Mouse (Mus musculus): Measurements from ENCODE around the gene Flrt1.
A peak's percentile ranks its signal among the peaks of the same experiment; 100 is the strongest.
"Not testable (repeated sequence)": the region's sequence is repeated elsewhere in the genome, so short reads cannot be mapped to it uniquely, and the experiment has no call there.

The Flrt1 gene

DNA sequence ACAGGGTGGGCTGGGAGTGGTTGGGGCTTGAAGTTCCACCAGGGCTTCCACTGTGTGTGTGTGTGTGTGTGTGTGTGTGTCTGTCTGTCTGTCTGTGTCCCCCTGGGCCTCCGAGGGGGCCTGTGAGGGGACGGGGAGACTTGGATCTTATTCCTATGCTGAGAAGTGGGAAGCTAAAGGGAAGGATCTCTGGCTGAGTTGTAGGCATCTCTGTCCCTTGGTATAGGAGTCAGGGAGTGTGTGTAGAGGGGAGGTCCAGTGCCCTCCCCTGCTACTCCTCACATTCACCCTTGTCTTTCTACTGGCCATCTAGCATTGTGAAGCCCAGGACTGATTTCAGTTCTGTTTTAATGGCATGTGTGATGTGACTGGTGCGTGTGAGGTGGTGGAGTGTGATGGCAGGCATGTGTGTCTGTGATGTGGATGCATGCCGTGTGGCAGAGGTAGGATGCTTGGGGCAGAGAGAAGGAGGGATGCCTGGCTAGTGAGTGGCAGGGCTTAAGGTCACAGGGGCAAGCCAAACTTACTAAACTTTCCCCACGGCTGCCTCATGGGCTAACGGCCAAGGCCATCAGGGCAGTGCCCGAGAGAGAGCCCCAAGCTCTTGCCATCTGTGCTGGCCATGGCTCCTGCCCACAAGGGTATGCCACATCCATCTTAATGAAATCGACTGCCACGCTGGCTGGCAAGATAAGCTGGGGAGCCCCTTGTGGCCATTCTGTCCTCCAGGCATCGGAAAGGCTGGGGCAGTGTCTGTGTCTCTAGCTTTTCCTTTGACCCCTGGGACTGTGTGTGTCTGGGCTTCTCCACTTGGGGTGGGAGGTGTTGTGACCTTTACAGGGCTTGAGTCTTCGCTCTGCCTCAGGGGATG lies 36.6 kb downstream of the Flrt1 start:
- no peak for DNase-seq (ENCODE audit: low spot score in 2 of 2)

DNA sequence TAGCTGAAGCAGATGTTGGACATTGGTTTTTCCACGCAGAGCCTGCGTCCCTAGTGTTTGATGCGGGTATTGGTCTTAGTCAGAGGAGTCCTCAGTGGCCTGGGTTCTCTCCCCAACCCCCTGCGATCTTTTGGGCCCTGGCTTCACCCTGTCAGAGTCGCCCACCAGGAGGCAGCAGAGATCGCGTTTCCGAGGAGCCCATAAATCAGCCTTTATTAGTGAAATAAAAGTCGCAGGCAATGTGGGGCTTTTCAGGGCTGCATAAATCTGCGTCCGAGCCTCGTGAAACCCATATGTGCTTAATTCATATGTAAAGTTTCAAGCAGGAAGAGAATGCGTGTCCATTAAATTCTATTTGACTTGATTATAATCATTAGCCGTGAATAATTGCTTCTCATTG lies 37.4 kb downstream of the Flrt1 start:
- peak; percentile 64 to 80 for DNase-seq (ENCODE audit: low spot score in 2 of 2)

DNA sequence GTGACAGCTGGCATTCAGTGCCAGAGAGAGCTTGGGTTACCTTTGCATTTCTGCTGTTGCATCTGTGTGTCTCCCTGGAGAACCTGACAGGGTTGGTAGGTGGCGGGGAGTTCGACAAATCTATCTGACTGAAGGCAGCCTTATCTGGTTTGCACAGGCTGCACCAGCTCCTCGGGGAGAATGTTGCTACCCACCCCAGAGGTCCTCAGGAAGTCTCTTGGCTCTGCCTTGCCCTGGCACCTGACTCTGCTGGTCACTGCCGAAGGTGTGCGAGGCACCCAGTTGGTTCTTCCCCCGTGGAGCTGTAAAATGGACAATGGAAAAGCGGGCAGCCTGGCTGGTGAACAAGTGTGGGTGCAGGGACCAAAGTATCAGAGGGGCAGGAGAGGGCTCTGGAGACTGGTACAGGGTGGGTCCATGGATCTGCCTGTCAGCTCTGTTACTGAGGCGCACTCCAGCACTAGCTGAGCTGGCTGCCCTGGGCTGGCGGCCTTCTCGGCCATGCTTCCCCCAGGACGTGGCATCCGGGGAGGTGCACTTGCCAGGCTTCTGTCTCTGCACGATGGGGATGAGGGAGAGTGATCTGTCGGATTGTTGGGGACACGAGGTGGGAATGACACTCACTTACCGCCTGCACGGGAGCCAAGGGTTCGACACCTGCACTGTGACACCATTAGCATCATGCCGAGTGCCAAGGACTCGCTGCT lies 38.0 kb downstream of the Flrt1 start:
- no peak for DNase-seq (ENCODE audit: low spot score in 2 of 2)

- no peak for DNase-seq (ENCODE audit: low spot score in 2 of 2)
Measured at GRCm38 (mm10) chr19:7066828-7067342, 38.6 kb downstream of the Flrt1 start.

GRCm38 (mm10) chr19:7066034-7066827 lies 39.3 kb downstream of the Flrt1 start:
- DNase-seq (ENCODE audit: low spot score in 2 of 2) = no peak

DNA sequence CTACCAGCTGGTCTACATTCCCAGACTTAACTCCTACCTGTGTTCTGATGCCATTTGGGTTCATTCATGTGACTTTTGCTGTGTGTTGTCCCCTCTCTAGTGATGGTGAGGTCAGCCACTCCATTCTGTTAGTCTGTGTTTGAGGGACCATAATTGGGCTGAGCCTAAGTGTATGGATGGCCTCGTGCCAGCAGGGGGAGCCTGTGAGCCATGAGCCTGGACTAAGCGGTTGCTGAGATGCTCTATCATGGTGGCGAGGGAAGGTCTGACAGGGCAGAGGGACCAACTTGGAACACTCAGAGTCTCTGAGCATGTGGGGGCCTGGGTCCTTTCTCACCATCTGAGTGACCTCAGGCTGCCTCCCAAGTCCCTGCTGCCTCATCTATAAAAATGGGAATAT lies 41.0 kb downstream of the Flrt1 start:
- DNase-seq (ENCODE audit: low spot score in 2 of 2) = peak; percentile 71 to 76

GRCm38 (mm10) chr19:7062916-7063315 lies 42.6 kb downstream of the Flrt1 start:
- DNase-seq (ENCODE audit: low spot score in 2 of 2) = no peak

GRCm38 (mm10) chr19:7062110-7062509 lies 43.4 kb downstream of the Flrt1 start:
- no peak for DNase-seq (ENCODE audit: low spot score in 2 of 2)

DNA sequence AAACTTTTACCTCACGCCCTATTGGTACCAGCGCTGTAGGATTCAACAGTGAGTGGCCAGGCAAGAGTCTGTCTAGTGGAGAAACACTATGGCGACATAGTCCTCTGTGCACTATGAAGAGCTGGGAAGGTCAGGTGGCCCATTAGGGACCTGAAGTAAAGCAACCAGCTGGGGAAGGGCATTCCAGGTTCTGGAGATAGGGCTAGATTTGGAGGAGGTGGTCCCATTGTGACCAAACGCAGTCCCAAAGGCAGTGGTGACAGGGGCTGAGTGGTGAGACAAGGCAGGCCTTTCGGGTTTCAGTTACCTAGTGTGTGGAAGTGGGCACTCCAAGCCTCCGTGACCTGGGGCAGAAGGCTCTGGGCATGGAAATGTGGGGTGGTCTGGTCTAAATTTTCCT lies 47.0 kb downstream of the Flrt1 start:
- DNase-seq (ENCODE audit: low spot score in 2 of 2) = no peak

- peak; percentile 78 to 82 for DNase-seq (ENCODE audit: low spot score in 2 of 2)
Measured at GRCm38 (mm10) chr19:7057722-7058207, 47.8 kb downstream of the Flrt1 start.

DNA sequence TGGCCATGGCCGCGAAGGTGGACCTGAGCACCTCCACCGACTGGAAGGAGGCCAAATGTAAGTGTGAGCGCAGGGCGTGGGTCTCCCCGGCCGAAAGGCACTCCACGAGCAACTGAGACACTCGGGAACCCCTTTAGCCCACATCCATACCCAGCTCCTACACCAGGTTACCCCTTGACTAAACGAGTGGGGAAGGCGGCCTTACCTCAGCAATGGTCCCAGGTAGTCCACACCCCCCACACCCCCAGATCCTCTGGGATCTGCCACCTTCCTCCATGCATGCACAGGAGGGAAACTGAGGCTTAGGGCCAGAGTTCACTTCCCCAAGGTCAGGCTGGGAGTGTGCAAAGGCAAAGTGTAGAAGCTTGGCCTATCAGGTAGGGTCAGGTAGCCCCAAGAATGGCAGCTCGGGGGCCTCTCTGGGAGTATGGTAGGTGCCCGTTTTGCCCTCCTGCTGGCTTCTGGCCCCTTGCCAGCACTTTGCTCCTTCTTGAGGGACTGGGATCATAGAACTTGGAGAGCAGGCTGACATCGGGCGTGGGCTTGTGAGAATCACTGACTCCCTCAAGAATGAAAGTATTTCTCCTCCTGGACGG lies 48.3 kb downstream of the Flrt1 start:
- DNase-seq (ENCODE audit: low spot score in 2 of 2) = no peak

DNA sequence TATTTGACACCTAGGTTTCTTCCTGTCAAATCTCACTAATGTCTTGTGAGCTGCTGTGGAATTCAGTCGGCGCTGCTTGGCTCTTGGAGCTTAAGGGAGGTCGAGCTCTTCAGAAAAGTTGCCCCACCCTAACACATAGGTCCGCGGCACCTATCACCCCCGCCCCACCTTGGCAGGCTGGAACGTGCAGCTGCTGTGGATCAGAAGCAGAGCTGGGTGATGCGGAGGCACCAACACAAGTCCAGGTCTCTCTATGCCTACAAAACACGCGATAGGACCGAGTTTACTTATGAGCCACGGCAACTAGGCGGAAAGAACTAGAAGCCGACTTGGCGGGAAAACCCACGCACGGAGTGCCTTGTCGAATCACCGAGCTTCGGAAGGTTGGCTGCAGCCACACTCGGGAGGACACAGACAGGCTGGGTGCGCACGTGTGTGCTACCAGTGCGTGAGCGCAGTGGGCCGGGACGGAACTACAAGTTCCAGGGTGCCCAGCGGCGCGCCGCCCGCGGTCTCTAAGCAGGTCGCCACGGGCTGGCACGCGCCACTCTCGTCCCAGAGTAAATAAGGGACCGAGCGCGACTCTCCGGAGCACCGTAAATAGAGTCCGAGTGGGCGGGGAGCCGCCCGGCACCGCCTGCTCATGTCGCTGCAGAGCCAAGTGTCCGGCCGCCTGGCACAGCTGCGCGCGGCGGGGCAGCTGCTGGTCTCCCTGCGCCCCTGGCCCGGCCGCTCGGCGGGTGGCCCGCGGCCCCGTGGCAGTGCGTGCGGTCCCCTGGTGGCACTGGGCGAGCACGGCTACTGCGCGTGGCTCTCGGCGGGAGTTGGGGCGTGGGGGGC lies 49.1 kb downstream of the Flrt1 start, which contains the start of gene Macrod1:
Gene Macrod1 (plus strand): TSS at position 563 of the 840 bp plus-strand sequence.
- peak; percentile 71 to 80 for DNase-seq (ENCODE audit: low spot score in 2 of 2)

GRCm38 (mm10) chr19:7055173-7055572 lies 50.4 kb downstream of the Flrt1 start:
- DNase-seq (ENCODE audit: low spot score in 2 of 2) = peak in 1 of 2 experiments; percentile 34

DNA sequence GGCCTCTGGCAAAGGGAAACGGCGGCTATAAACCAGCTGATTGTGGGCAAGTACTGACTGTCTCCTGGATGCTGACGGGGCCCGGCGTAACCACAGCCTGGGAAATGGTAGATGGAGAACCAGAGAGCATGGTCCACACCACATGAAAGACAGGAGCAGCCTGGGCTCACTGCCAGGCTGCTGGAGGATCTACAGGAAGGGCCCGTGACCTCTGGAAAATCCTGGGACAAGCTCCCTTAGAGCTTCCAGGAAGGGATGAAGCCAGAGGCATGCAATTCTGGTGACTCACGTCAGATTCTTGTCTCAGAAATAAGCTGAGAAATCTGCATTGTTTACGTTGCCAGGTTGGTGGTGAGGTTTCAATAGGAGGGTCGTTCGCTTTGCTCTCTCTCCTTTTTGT lies 50.8 kb downstream of the Flrt1 start:
- no peak for DNase-seq (ENCODE audit: low spot score in 2 of 2)

- not testable (repeated sequence) for DNase-seq (ENCODE audit: low spot score in 2 of 2)
Measured at GRCm38 (mm10) chr19:7053382-7053781, 52.1 kb downstream of the Flrt1 start.

GRCm38 (mm10) chr19:7044706-7045105 lies 60.8 kb downstream of the Flrt1 start:
- DNase-seq (ENCODE audit: low spot score in 2 of 2) = no peak

DNA sequence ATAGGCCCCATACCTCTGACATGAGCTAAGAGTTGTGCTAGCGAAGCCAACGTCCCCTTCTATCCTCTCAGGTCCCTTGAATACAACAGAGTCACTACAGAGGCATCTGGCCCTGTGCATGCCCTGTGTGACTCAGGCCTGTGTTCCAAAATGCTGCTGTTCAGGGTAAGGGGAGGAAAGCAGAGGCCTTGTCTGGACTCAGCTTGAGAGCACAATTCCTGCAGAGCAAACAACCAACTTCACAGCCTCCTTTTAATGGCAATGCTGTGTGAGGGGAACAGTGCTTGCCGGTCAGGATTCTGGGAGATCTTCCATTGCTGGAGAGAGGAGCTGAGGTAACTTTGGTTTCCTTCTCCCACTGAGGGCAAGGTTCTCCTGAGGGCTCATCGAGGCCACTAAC lies 61.2 kb downstream of the Flrt1 start:
- no peak for DNase-seq (ENCODE audit: low spot score in 2 of 2)

Measured in urinary bladder, adult 18-20 months (tissue).